Mouse (Mus musculus): ENCODE data around the gene Cd4. TPM values are rescaled to one million over a fixed set of nuclear protein-coding genes. Genes with fewer than 3 reads are reported as not detected.

The Cd4 gene
- polyA plus RNA-seq, 1 experiment from 2014 or later: not detected

- peaks cover 17% of the 10 kb centered on the region for H3K36me3 ChIP-seq (ENCODE audit: control insufficient read depth, insufficient read depth, low read length)
- ATAC-seq (replicated peaks; ENCODE audit: low FRiP score): no peak
- no peak for DNase-seq (ENCODE audit: low spot score)
- peaks cover 22% of the 10 kb centered on the region for H3K4me1 ChIP-seq (replicated peaks; ENCODE audit: control insufficient read depth, insufficient read depth, low read length)
- no peaks in the 10 kb centered on the region for H3K9me3 ChIP-seq (ENCODE audit: control insufficient read depth, low read length)
- H3K27ac ChIP-seq (ENCODE audit: low read depth, low read length): 0 out of 2 replicates have a peak overlapping the region, but pooled peaks have one; percentile 92
- no peaks in the 10 kb centered on the region for H3K27me3 ChIP-seq (replicated peaks; ENCODE audit: control insufficient read depth, insufficient read depth, low read length)
- H3K9ac ChIP-seq (ENCODE audit: low read depth, low read length): peak overlapping the region; percentile 92; the same call in 1 of the 2 replicates
- peak overlapping the region; percentile 94 for H3K4me3 ChIP-seq (ENCODE audit: low read depth, low read length)
- 79% methylated on average over 1 of the region's 1 CpGs for WGBS
- H3K4me2 ChIP-seq: peak overlapping the region; percentile 92
Measured at GRCm38 (mm10) chr6:124930231-124930630, 42.2 kb upstream of the Cd4 start.

GRCm38 (mm10) chr6:124925941-124926340 is 37.9 kb upstream of the Cd4 start:
- H3K9ac ChIP-seq (ENCODE audit: low read depth, low read length): no peak overlapping the region
- no peak overlapping the region for H3K4me3 ChIP-seq (ENCODE audit: low read depth, low read length)
- H3K4me1 ChIP-seq (replicated peaks; ENCODE audit: control insufficient read depth, insufficient read depth, low read length): peaks cover 19% of the 10 kb centered on the region
- no peaks in the 10 kb centered on the region for H3K36me3 ChIP-seq (ENCODE audit: control insufficient read depth, insufficient read depth, low read length)
- peak overlapping the region; percentile 23; the same call in 1 of the 2 replicates for H3K27ac ChIP-seq (ENCODE audit: low read depth, low read length)
- H3K4me2 ChIP-seq: peak overlapping the region; percentile 28; the same call in 1 of the 2 replicates
- H3K27me3 ChIP-seq (replicated peaks; ENCODE audit: control insufficient read depth, insufficient read depth, low read length): no peaks in the 10 kb centered on the region
- 42% methylated on average over 5 of the region's 5 CpGs for WGBS
- DNase-seq (ENCODE audit: low spot score): no peak
- no peak for ATAC-seq (replicated peaks; ENCODE audit: low FRiP score)
- no peaks in the 10 kb centered on the region for H3K9me3 ChIP-seq (ENCODE audit: control insufficient read depth, low read length)

GRCm38 (mm10) chr6:124925173-124925793 is 37.3 kb upstream of the Cd4 start:
- Histone ChIP-seq H3K27me3 (replicated peaks; ENCODE audit: control insufficient read depth, insufficient read depth, low read length) (no peaks in the 10 kb centered on the region; the same call in 1 of the 2 replicates), H3K9me3 (ENCODE audit: control insufficient read depth, low read length) (no peaks in the 10 kb centered on the region), H3K9ac (ENCODE audit: low read depth, low read length) (no peak overlapping the region), H3K36me3 (ENCODE audit: control insufficient read depth, insufficient read depth, low read length) (no peaks in the 10 kb centered on the region), H3K4me2 (peak overlapping the region; percentile 28; the same call in 1 of the 2 replicates), H3K4me1 (replicated peaks; ENCODE audit: control insufficient read depth, insufficient read depth, low read length) (peaks cover 23% of the 10 kb centered on the region), H3K4me3 (ENCODE audit: low read depth, low read length) (no peak overlapping the region), H3K27ac (ENCODE audit: low read depth, low read length) (no peak overlapping the region)
- DNase-seq (ENCODE audit: low spot score) (no peak), ATAC-seq (replicated peaks; ENCODE audit: low FRiP score) (no peak)
- WGBS: 39% methylated on average over 12 of the region's 12 CpGs

- ATAC-seq (replicated peaks; ENCODE audit: low FRiP score) (no peak), DNase-seq (ENCODE audit: low spot score) (no peak)
- no peaks in the 10 kb centered on the region for H3K9me3 ChIP-seq (ENCODE audit: control insufficient read depth, low read length)
- H3K4me1 ChIP-seq (replicated peaks; ENCODE audit: control insufficient read depth, insufficient read depth, low read length): peaks cover 27% of the 10 kb centered on the region
- no peak overlapping the region for H3K4me3 ChIP-seq (ENCODE audit: low read depth, low read length)
- WGBS: 49% methylated on average over 4 of the region's 4 CpGs
- no peak overlapping the region for H3K4me2 ChIP-seq
- no peak overlapping the region for H3K27ac ChIP-seq (ENCODE audit: low read depth, low read length)
- no peak overlapping the region for H3K9ac ChIP-seq (ENCODE audit: low read depth, low read length)
- H3K27me3 ChIP-seq (replicated peaks; ENCODE audit: control insufficient read depth, insufficient read depth, low read length): peaks cover 20% of the 10 kb centered on the region
- no peaks in the 10 kb centered on the region for H3K36me3 ChIP-seq (ENCODE audit: control insufficient read depth, insufficient read depth, low read length)
Measured at GRCm38 (mm10) chr6:124921539-124921938, 33.5 kb upstream of the Cd4 start.

- H3K27ac ChIP-seq (ENCODE audit: low read depth, low read length): peak overlapping the region; percentile 74
- H3K4me1 ChIP-seq (replicated peaks; ENCODE audit: control insufficient read depth, insufficient read depth, low read length): peaks cover 26% of the 10 kb centered on the region
- peak overlapping the region; percentile 40 for H3K4me2 ChIP-seq
- H3K9ac ChIP-seq (ENCODE audit: low read depth, low read length): peak overlapping the region; percentile 1; the same call in 1 of the 2 replicates
- no peak overlapping the region for H3K4me3 ChIP-seq (ENCODE audit: low read depth, low read length)
- DNase-seq (ENCODE audit: low spot score) (no peak), ATAC-seq (replicated peaks; ENCODE audit: low FRiP score) (no peak)
- H3K27me3 ChIP-seq (replicated peaks; ENCODE audit: control insufficient read depth, insufficient read depth, low read length): peaks cover 30% of the 10 kb centered on the region
- 33% methylated on average over 9 of the region's 9 CpGs for WGBS
- H3K9me3 ChIP-seq (ENCODE audit: control insufficient read depth, low read length): no peaks in the 10 kb centered on the region
- H3K36me3 ChIP-seq (ENCODE audit: control insufficient read depth, insufficient read depth, low read length): no peaks in the 10 kb centered on the region
Measured at GRCm38 (mm10) chr6:124920318-124921085, 32.5 kb upstream of the Cd4 start.

- WGBS: 11% methylated on average over 13 of the region's 13 CpGs
- peak within 1 kb of the TSS; percentile 44 for H3K4me2 ChIP-seq
- DNase-seq (ENCODE audit: low spot score): peak; percentile 80
- peak within 1 kb of the TSS; percentile 1; the same call in 1 of the 2 replicates for H3K9ac ChIP-seq (ENCODE audit: low read depth, low read length)
- H3K4me1 ChIP-seq (replicated peaks; ENCODE audit: control insufficient read depth, insufficient read depth, low read length): peaks cover 27% of the 10 kb centered on the region
- no peaks in the 10 kb centered on the region for H3K36me3 ChIP-seq (ENCODE audit: control insufficient read depth, insufficient read depth, low read length)
- peak; percentile 67 for ATAC-seq (replicated peaks; ENCODE audit: low FRiP score)
- no peaks in the 10 kb centered on the region for H3K9me3 ChIP-seq (ENCODE audit: control insufficient read depth, low read length)
- H3K27ac ChIP-seq (ENCODE audit: low read depth, low read length): peak within 1 kb of the TSS; percentile 74
- no peak within 1 kb of the TSS for H3K4me3 ChIP-seq (ENCODE audit: low read depth, low read length)
- H3K27me3 ChIP-seq (replicated peaks; ENCODE audit: control insufficient read depth, insufficient read depth, low read length): peaks cover 37% of the 10 kb centered on the region
Measured at GRCm38 (mm10) chr6:124919695-124920317, 31.8 kb upstream of the Cd4 start, which contains the start of gene Ptms. Ptms (minus strand) TSS chr6:124920103.

- Histone ChIP-seq H3K36me3 (ENCODE audit: control insufficient read depth, insufficient read depth, low read length) (peaks cover under 1% of the 10 kb centered on the region; the same call in 1 of the 2 replicates), H3K27me3 (replicated peaks; ENCODE audit: control insufficient read depth, insufficient read depth, low read length) (peaks cover 43% of the 10 kb centered on the region), H3K4me1 (replicated peaks; ENCODE audit: control insufficient read depth, insufficient read depth, low read length) (peaks cover 27% of the 10 kb centered on the region), H3K9me3 (ENCODE audit: control insufficient read depth, low read length) (no peaks in the 10 kb centered on the region), H3K27ac (ENCODE audit: low read depth, low read length) (peak overlapping the region; percentile 96), H3K4me2 (peak overlapping the region; percentile 95), H3K9ac (ENCODE audit: low read depth, low read length) (no peak overlapping the region; the same call in 1 of the 2 replicates), H3K4me3 (ENCODE audit: low read depth, low read length) (no peak overlapping the region)
- ATAC-seq (replicated peaks; ENCODE audit: low FRiP score) (no peak), DNase-seq (ENCODE audit: low spot score) (no peak)
- 23% methylated on average over 14 of the region's 14 CpGs for WGBS
Measured at GRCm38 (mm10) chr6:124918890-124919627, 31.0 kb upstream of the Cd4 start.

- H3K36me3 ChIP-seq (ENCODE audit: control insufficient read depth, insufficient read depth, low read length): peaks cover 2% of the 10 kb centered on the region; the same call in 1 of the 2 replicates
- peaks cover 43% of the 10 kb centered on the region for H3K27me3 ChIP-seq (replicated peaks; ENCODE audit: control insufficient read depth, insufficient read depth, low read length)
- peaks cover 30% of the 10 kb centered on the region for H3K4me1 ChIP-seq (replicated peaks; ENCODE audit: control insufficient read depth, insufficient read depth, low read length)
- no peaks in the 10 kb centered on the region for H3K9me3 ChIP-seq (ENCODE audit: control insufficient read depth, low read length)
- peak overlapping the region; percentile 96 for H3K27ac ChIP-seq (ENCODE audit: low read depth, low read length)
- peak overlapping the region; percentile 88 for H3K4me3 ChIP-seq (ENCODE audit: low read depth, low read length)
- no peak; the same call in 1 of the 2 replicates for ATAC-seq (replicated peaks; ENCODE audit: low FRiP score)
- peak overlapping the region; percentile 86; the same call in 1 of the 2 replicates for H3K9ac ChIP-seq (ENCODE audit: low read depth, low read length)
- WGBS: 13% methylated on average over 7 of the region's 7 CpGs
- H3K4me2 ChIP-seq: peak overlapping the region; percentile 95
- no peak for DNase-seq (ENCODE audit: low spot score)
Measured at GRCm38 (mm10) chr6:124918331-124918690, 30.3 kb upstream of the Cd4 start.

Measured in liver, embryonic 11.5 days (tissue).